Mouse (Mus musculus) thymus, adult 2 months (tissue): ENCODE results near the gene Pdxp.
A peak's percentile ranks its signal among the peaks of the same experiment; 100 is the strongest.

Experiments
- CTCF ChIP-seq: fragments of 200-500 bp; IDR thresholded peaks from 2 replicates; pipeline ENCODE4 v1.5.1; 2012; ENCODE audit warnings: mild to moderate bottlenecking, control low read depth, low read length, moderate library complexity, borderline replicate concordance; ENCODE audit not compliant: control insufficient read depth, poor library complexity, insufficient read depth; ENCODE audit errors: extremely low read depth
- POLR2A ChIP-seq: fragments of 200-500 bp; IDR thresholded peaks from 2 replicates; pipeline ENCODE4 v1.6.1; 2012; ENCODE audit warnings: mild to moderate bottlenecking, low read length, control low read depth, moderate library complexity; ENCODE audit not compliant: control insufficient read depth, poor library complexity, insufficient read depth; ENCODE audit errors: extremely low read depth

GRCm38 (mm10) chr15:78876258-78876696, 37.4 kb upstream of the Pdxp start:
- TF ChIP-seq CTCF, result peak; percentile 82; the same call in 1 of the 2 replicates
- no peak for TF ChIP-seq POLR2A
